Mouse (Mus musculus): ENCODE results near the gene Fam83d.

Fam83d gene

DNA sequence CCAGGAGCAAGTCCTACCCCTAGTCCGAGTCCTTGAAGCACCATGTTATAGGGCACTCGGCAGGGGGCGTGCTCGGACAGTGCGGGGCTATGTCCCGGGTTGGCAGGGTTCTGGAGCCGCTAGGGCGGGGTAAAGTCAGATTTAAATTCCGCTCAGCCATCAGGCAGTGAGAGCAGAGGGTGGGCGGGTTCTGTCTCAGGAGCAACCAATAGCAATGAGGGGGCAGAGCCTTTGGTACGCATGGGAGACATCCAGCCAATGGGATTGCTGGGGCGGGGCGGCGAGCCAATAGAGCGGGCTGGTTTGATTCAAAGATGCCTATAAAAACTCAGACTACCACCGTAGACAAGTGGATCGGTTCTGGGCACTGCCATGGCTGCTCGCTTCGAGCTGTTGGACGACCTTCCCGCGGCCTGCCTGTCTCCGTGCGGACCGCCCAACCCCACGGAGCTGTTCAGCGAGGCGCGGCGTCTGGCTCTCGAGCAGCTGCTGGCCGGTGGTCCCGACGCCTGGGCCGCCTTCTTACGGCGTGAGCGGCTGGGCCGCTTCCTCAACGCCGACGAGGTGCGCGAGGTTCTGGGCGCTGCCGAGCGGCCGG lies at the start of gene Fam83d:
Fam83d (plus strand) TSS at position 352 of the 598 bp plus-strand sequence.
- CTCF ChIA-PET: interaction anchor here in 3 of 4 experiments (0.5 to 1.6 kb wide), 7 partner anchors 27 to 217 kb away, joined by 3 to 12 read pairs (median 3); partner anchors contain the start of gene Dhx35 (in 1 of the 3)
- POLR2A ChIA-PET: interaction anchor here (0.6 to 7.2 kb wide), 34 partner anchors 9 to 473 kb away, joined by 3 to 62 read pairs (median 4); partner anchors contain the start of gene Dhx35 (in 4 of the 4)

DNA sequence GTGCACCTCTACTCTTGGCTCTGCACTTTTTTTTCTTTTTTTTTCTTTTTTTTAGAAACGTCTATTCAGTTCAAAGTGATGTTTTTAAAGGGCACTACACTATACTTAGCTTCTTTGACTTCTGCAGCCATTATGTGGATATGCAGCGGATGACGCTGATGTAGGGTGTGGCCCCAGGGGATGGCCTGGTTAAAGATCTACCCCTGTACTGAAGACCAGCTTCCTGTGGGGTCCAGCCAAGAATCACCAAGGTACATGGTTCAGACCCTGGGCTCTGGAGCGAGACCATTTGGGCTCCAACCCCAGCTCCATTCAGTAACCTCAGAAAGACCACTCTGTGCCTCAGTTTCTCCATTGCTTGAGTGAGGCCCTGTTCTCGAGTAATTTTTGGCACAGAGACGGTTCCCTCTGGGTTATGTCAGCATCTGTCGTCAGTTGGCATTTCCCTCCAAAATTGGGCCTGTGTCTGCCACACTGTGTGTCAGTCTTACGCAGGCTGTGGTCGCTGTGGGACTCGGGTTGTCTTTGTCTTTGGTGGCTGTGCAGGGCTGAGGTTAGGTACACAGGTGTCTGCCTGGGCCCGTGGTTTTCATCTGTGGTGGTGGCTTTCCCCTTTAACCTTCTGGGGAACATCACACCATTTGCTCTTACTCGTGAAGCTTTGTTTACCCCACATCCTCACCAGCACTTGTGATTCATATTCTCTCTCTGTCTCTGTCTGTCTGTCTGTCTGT lies 48.9 kb upstream of the Fam83d start:
- CTCF ChIA-PET: no interaction called here

DNA sequence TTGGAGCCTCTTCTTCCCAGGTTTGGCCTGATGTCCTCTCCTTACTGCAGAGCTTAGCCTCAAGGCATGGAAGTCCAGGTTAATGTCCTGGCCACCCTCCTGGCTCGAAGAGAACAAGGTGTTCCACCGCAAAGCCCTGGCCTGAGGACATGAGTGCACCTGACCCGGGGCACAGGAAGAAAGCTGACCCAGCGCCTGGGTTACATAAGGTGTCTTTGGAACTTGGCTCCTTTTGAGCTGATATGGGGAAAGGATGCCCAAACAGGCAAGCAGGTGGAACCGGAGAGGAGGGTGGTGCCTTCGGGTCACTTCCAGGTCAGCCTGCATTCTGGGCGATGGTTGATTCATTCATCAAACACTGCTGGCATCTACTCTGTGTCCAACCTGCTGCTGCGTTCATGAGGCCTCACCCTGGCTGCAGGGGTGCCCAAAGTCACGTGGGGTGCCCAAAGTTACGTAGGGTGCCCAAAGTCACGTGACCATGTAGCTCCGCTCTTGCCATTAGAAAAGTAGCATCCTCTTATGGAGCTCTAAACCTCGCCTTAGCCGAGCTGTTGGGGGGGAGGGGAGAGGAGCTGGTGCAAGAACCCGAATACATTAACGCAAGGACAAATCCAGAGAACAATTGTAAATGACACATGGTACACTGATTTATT lies 47.0 kb upstream of the Fam83d start:
- POLR2A ChIA-PET: interaction anchor here in 2 of 4 experiments (0.6 to 1.1 kb wide), 3 partner anchors 9 to 21 kb away, joined by 3 to 8 read pairs (median 3); no protein-coding TSS in a partner anchor
- CTCF ChIA-PET: interaction anchor here in 2 of 4 experiments (0.5 to 0.7 kb wide), 3 partner anchors 21 to 1881 kb away, joined by 3 to 4 read pairs (median 3); no protein-coding TSS in a partner anchor

More for the DNA sequence above, 48.9 kb upstream of the Fam83d start:
- POLR2A ChIA-PET: no interaction called here

DNA sequence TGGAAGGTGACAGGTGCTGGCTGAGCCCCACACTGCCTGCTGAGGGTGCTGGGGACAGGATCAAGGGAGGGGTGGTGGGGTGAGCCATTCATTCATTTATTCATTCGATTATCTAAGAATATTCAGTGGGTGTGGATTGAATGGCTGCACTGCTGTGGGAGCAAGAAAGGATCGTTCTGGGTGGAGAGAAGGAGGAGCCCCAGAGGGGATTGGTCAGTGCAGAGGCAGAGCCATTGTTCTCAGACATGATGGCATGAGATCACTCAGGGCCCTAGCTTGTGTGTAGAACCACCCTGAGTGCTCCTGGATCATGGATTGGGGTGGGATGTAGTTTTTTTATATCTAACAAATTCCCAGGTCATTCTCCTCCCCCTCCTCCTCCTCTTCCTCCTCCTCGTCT lies 46.4 kb upstream of the Fam83d start:
- CTCF ChIA-PET: interaction anchor here in 1 of 4 experiments (0.7 kb wide), 2 partner anchors 18 to 142 kb away, joined by 4 read pairs; no protein-coding TSS in a partner anchor
- POLR2A ChIA-PET: no interaction called here

DNA sequence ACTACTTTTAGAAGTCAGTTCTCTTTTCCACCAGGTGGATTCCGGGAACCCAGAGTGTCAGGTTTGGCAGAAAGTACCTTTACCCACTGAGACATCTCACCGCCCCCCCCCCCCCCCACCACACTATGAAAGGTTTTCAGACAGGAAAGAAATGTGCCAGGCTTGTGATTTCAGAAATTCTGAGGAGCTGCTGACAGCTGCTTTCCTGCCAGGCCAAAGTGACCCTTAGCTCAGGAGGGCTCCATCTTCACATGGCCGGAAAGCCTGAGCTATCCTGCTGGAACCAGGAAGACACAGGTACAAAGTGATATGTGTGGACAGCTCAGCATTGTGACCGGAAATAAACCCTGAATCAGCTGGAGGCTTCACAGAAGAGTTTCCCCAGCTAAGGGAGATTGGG lies 45.8 kb upstream of the Fam83d start:
- ChIA-PET POLR2A (interaction anchor here in 1 of 4 experiments (0.6 kb wide), 1 partner anchor 113 kb away, joined by 4 read pairs; no protein-coding TSS in a partner anchor), CTCF (interaction anchor here in 3 of 4 experiments (0.5 to 2.3 kb wide), 4 partner anchors 13 to 174 kb away, joined by 3 to 9 read pairs (median 6); no protein-coding TSS in a partner anchor)

DNA sequence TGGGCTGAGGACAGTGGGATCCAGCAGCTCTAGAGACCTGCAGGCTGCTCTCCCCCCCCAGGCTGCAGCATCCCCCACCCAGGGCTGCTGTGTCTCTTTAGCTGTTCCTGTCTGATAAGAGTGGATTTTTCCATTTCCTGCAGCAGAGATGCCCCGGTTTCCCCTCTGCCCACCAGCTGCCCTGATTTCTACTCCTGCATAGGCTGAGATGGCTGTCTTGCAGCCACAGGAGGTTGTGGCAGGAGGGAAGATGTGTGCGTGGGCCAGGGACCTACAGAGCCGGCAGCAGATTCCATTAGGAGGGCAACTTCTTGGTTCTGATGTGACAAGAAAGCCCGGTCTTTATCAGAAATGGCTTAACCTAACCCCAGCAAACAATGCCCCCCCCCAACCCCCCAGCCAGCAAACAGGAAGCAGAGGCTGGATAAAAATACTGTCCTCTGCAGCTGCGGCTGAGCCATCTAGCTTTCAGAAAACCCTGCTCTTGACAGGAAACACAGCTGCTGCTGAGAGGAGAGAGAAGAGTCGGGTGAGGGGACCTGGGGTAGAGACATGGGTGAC lies 44.8 kb upstream of the Fam83d start:
- ChIA-PET POLR2A (no interaction called here), CTCF (interaction anchor here in 3 of 4 experiments (0.6 to 2.3 kb wide), 4 partner anchors 13 to 163 kb away, joined by 3 to 9 read pairs (median 4); no protein-coding TSS in a partner anchor)

DNA sequence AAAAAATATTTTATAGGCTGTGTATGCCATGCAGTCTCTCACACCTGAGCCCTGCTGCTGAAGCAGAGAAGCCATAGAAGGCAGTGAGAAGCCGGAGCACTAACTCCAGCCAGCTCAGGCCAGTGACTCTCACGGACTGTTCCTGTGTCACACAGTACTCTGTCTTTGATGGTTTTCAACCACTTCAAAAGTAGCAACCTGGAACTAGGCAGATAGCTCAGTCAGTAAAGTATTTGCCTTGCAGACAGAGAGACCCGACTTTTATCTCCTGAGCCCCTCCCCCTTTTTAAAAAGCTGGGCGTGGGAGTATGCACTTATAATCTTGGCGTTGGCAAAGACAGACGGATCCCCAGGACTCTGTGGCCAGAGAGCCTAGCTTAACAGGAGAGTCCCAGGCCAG lies 44.1 kb upstream of the Fam83d start:
- ChIA-PET POLR2A (interaction anchor here in 1 of 4 experiments (0.8 kb wide), 1 partner anchor 15 kb away, joined by 3 read pairs; no protein-coding TSS in a partner anchor), CTCF (interaction anchor here in 3 of 4 experiments (0.6 to 2.3 kb wide), 5 partner anchors 12 to 163 kb away, joined by 3 to 9 read pairs (median 3); no protein-coding TSS in a partner anchor)

DNA sequence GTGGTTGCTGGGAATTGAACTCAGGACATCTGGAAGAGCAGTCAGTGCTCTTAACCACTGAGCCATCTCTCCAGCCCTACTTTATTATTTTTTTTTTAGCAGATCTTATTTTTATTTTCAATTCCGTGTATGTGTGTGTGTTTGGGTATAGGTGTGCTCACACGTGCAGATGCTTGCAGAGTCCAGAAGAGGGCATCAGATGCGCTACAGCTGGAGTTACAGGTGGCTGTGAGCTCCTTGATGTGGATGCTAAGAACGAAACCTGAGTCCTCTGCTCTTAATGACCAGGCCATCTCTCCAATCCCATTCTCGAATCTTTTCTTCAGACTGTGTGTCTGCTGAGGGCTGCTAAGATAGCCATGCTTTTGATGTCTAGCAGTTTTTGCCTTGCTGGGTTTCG lies 41.6 kb upstream of the Fam83d start:
- ChIA-PET POLR2A (interaction anchor here in 2 of 4 experiments (0.6 to 1.2 kb wide), 3 partner anchors 11 to 136 kb away, joined by 3 to 4 read pairs (median 3); no protein-coding TSS in a partner anchor), CTCF (interaction anchor here in 3 of 4 experiments (0.6 to 1.5 kb wide), 15 partner anchors 9 to 1458 kb away, joined by 3 to 16 read pairs (median 4); no protein-coding TSS in a partner anchor)

DNA sequence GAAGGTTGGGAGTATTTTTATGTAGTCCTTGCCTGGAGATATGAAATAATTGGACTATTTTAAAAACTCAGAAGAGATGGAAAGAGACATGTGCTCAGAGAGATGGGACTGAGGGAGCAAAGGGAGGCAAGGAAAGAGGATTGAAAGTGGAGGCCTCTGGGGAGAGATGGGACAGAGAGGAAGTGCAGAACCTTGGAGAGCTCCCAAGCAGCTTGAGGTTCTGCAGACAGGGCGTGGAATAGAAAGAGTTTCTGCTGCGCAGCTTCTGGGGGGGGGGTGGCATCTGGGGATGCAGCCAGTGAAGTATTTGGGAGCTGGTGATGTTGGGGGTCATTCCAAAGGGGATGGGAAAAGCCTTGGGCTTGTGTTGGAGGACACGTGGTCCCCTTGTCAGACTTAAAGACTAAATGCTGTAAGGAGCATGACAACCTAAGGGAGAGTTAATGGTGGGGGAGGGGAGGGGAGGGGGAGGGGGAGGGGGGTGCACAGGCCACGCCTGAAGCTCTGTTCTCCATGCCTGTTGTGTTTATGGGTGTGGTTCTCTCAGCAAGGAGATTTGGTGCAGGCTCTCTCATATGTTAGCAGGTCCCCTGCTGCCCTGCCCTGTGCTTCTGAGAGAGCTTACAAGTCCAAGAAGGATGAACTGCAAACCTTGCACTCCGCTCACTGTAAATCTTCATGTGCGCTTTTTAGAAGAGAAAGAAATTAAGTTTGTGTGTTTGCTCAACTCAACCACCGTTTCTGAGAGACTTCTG lies 39.7 kb upstream of the Fam83d start:
- ChIA-PET POLR2A (interaction anchor here in 3 of 4 experiments (0.6 to 1.2 kb wide), 8 partner anchors 11 to 793 kb away, joined by 3 to 4 read pairs (median 3); no protein-coding TSS in a partner anchor), CTCF (interaction anchor here (0.6 to 2.2 kb wide), 12 partner anchors 8 to 182 kb away, joined by 3 to 14 read pairs (median 4); no protein-coding TSS in a partner anchor)

DNA sequence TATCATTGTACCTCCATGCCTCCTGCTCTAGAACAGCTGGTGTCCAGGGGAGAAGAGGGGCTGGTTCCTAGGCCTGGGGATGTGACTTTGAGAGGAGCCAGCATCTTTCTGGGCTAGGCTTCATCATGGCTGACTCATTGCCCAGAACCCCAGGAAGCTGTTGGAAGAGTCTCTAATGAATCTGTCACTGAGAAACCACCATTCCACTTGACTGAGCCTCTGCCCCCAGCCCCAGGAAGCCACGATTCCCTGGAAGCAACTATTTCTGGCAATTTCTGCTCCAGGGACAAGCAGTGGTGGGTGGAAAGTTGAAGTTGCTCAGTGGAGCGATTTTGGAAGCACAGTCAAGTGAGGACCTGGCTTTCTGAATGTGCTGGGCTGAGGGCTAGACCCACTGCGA lies 37.0 kb upstream of the Fam83d start:
- POLR2A ChIA-PET: no interaction called here

DNA sequence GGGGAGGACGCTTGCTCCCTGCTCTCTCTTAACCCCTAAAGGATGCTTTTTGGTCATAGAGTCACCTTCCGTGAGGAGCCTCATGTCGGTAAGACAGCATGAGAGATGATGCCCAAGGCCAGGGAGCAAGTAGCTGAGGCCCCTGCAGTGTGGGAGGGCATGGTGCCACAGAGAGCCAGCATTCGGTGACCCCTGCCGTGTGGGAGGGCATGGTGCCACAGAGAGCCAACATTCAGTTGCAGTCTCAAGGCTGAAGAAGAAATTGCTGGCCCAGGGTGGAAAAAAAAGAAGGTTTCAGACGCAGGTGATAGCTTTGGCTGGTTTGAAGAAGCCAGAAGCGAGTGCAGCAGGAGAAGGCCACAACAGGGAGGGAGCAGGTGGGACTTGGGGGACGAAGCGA lies 35.4 kb upstream of the Fam83d start:
- ChIA-PET CTCF (interaction anchor here in 1 of 4 experiments (1.0 kb wide), 1 partner anchor 12 kb away, joined by 3 read pairs; no protein-coding TSS in a partner anchor), POLR2A (no interaction called here)

More for the DNA sequence above, 37.0 kb upstream of the Fam83d start:
- CTCF ChIA-PET: interaction anchor here in 1 of 4 experiments (1.1 kb wide), 1 partner anchor 133 kb away, joined by 5 read pairs; no protein-coding TSS in a partner anchor

DNA sequence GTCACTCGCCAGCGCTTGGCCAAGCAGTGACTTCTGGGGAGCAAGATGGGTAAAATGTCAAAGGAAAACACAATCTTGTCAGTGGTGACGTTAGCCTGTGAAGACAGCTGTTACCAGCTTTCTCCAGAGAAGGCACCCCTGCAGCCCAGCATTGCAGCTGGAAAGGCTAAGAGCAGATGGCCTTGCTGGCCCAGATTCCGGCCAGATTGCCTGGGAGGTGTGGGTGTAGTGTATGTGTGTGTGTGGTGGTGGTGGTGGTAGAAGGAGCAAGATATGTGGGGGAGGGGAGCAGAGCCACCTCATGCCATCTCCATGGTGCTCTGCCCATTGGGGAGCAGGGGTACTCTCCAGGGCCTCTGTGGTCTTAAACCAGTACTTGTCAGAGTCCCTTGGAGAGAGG lies 34.8 kb upstream of the Fam83d start:
- ChIA-PET POLR2A (no interaction called here), CTCF (interaction anchor here in 2 of 4 experiments (0.9 to 2.9 kb wide), 3 partner anchors 11 to 95 kb away, joined by 3 to 17 read pairs (median 3); no protein-coding TSS in a partner anchor)

DNA sequence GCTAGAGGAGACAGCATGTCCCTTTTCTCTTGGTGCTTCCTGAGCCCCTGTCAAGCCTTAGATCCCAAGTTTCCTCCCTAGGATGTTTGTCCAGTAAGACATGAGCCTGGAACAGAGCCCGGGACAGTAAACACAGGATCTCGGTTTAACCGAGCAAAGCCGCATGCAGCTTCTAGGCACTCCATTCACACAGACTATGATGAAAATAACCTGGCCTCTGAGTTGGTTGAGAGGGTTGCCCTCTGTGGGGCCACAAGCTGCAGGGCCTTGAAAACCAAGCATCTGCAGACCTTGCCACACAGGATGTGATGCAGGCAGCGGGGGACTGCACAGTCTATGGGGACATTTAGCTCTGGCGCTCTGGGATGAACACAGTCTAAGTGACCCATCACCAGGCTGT lies 34.0 kb upstream of the Fam83d start:
- ChIA-PET POLR2A (no interaction called here), CTCF (interaction anchor here in 2 of 4 experiments (0.9 to 2.9 kb wide), 3 partner anchors 12 to 130 kb away, joined by 3 to 17 read pairs (median 3); no protein-coding TSS in a partner anchor)

DNA sequence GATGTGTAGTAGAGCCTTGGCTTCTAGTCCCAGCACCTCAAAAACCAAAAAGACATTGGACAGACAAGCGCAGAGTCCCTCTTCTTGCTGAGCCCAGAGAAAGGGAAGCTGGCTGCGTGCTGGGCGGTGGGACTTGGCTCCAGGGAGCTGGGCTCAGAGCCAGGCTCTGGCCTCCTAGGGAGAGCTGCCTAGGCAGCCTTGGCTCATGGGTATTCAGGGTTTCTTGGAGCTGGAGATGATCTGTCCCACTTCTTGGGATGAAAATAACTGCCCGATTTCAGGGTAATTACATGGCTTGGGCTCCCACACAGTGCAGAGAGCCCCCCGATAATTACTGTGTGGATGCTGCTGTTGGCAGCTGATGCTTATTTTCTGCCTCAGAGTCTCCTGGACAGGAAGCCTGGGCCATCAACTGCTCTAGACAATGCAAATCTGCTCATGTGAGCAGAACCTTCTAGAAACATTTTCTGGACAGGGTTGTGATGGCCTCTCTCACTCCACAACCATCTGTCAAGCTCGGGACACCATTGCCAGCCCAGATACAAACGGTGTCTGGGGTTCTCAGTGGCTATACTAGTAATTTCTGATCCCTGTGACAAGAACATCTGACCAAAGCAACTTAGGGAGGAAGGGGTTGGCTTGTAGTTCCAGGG lies 33.3 kb upstream of the Fam83d start:
- ChIA-PET CTCF (interaction anchor here in 3 of 4 experiments (0.5 to 2.9 kb wide), 8 partner anchors 8 to 129 kb away, joined by 3 to 17 read pairs (median 4); no protein-coding TSS in a partner anchor), POLR2A (interaction anchor here in 1 of 4 experiments (1.0 kb wide), 1 partner anchor 26 kb away, joined by 3 read pairs; no protein-coding TSS in a partner anchor)

DNA sequence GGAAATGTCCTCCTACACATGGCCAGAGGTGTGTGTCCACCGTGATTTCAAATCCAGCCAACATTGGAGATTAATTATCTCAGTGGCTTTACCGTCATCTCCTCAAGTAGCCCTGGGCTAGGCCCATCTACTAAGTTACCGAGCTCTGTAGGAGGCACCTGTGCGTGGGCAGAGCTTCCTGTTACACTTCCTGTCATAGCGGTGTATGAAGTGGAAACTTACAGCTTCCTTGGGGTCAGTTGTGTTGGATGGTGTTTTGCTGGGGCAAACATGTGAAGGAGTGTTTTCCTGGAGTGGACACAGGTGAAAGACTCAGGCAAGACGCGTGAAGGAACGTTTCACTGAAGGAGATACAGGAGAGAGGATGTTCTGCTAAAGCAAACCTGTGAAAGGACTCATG lies 32.6 kb upstream of the Fam83d start:
- CTCF ChIA-PET: interaction anchor here in 3 of 4 experiments (0.5 to 2.9 kb wide), 9 partner anchors 9 to 129 kb away, joined by 3 to 17 read pairs (median 4); no protein-coding TSS in a partner anchor
- POLR2A ChIA-PET: interaction anchor here in 1 of 4 experiments (1.0 kb wide), 1 partner anchor 25 kb away, joined by 3 read pairs; no protein-coding TSS in a partner anchor

DNA sequence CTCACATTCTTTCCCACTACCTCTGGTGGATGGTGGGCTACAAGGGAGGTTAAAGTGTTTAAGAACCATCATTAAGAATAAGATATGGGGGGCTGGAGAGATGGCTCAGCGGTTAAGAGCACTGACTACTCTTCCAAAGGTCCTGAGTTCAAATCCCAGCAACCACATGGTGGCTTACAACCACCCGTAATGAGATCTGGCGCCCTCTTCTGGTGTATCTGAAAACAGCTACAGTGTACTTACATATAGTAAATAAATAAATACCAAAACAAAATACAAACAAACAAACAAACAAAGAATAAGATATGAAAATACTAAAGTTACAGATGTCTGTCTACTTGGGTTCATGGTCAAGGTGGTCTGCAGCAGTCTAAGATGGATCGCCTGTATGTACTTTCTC lies 31.6 kb upstream of the Fam83d start:
- ChIA-PET CTCF (interaction anchor here (0.6 to 2.9 kb wide), 12 partner anchors 8 to 541 kb away, joined by 3 to 17 read pairs (median 4); no protein-coding TSS in a partner anchor), POLR2A (interaction anchor here in 2 of 4 experiments (0.6 kb wide), 2 partner anchors 107 to 354 kb away, joined by 3 to 4 read pairs; no protein-coding TSS in a partner anchor)
